12 mouse cellular contexts compared by ENCODE assay signal in the genomic region with DNA sequence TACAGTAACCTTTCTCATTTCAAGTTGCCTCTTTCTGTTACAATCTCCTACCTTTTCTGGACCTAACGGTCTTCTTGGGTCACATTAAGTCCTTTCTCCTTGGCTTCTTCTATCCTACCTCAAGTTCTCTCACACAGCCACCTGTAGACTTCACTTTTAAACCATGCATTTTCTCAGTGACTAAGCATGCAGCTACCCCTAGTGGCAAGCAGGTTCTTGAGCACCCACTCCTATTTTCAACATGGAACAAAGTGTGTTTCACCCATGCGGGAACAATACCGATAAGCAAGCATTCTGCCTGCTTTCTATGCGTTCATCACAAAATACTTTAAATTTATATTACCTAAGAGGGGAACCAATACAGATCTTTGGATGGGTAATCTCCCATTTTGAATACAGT.
A peak's percentile ranks its signal among the peaks of the same experiment; 100 is the strongest.
DNase-seq lines count a peak whose midpoint lies in the region; ATAC-seq and TF ChIP-seq lines count a peak whose summit lies in the region.
"Had no signal": no experiment of that assay in that cellular context is flagged by ENCODE, and none has a peak within 500 bp of the region (broad histone marks: within the 10 kb centered on the region; RNA-seq: fewer than 3 reads in every experiment).

No protein-coding gene starts in this region.

- no peaks in the 10 kb centered on the region for H3K9me3 ChIP-seq in liver, embryonic 14.5 days (ENCODE audit: control insufficient read depth, low read length)
- H3K9me3 ChIP-seq in liver, embryonic 11.5 days (ENCODE audit: control insufficient read depth, low read length), result no peaks in the 10 kb centered on the region
- H3K9me3 ChIP-seq in kidney, embryonic 15.5 days (replicated peaks), result no peaks in the 10 kb centered on the region
- H3K9me3 ChIP-seq: heart, embryonic 12.5 days had no signal

- DNase-seq in heart, adult 11 months, result peak; percentile 15
- DNase-seq in heart, adult 8-10 months (ENCODE audit: low spot score), result no peak
- no peak for DNase-seq in liver, embryonic 14.5 days (ENCODE audit: low read depth in 3 of 3, low spot score in 3 of 3)
- no peak for DNase-seq in liver, embryonic 11.5 days (ENCODE audit: low spot score)
- peak; percentile 35 for DNase-seq in NIH3T3 (ENCODE audit: low read depth)
- DNase-seq in retina, postnatal 1 day, result peak; percentile 31
- DNase-seq in adrenal gland, adult 18-20 months (ENCODE audit: low spot score in 2 of 2), result no peak
- DNase-seq: adrenal gland, postnatal 25 days; cerebellum, adult 8-10 months; thymus, postnatal 4 days had no signal

- TF ChIP-seq CTCF in liver, embryonic 14.5 days (IDR thresholded peaks at IDR 0.05; ENCODE audit: low read depth), result peak; percentile 45

- no peak overlapping the region for H3K4me3 ChIP-seq in liver, embryonic 14.5 days (ENCODE audit: insufficient read depth in 1 of 2, low read depth in 2 of 2, low read length in 2 of 2)
- H3K4me3 ChIP-seq in liver, embryonic 11.5 days (ENCODE audit: low read depth, low read length), result no peak overlapping the region
- H3K4me3 ChIP-seq in kidney, embryonic 15.5 days (replicated peaks), result no peak overlapping the region
- H3K4me3 ChIP-seq: heart, embryonic 12.5 days had no signal

- no peak overlapping the region for H3K27ac ChIP-seq in liver, embryonic 14.5 days
- H3K27ac ChIP-seq in liver, embryonic 11.5 days (ENCODE audit: low read depth, low read length), result no peak overlapping the region
- no peak overlapping the region for H3K27ac ChIP-seq in kidney, embryonic 15.5 days

- no peak overlapping the region for H3K4me2 ChIP-seq in liver, embryonic 14.5 days (ENCODE audit: low read depth)
- H3K4me2 ChIP-seq in liver, embryonic 11.5 days, result no peak overlapping the region
- no peak overlapping the region for H3K4me2 ChIP-seq in kidney, embryonic 15.5 days
- H3K4me2 ChIP-seq: heart, embryonic 12.5 days had no signal

- no peaks in the 10 kb centered on the region for H3K36me3 ChIP-seq in liver, embryonic 14.5 days (replicated peaks; ENCODE audit: control insufficient read depth, insufficient read depth, low read depth)
- no peaks in the 10 kb centered on the region for H3K36me3 ChIP-seq in liver, embryonic 11.5 days (ENCODE audit: control insufficient read depth, insufficient read depth, low read length)
- H3K36me3 ChIP-seq in kidney, embryonic 15.5 days, result no peaks in the 10 kb centered on the region
- H3K36me3 ChIP-seq: heart, embryonic 12.5 days had no signal

- H3K9ac ChIP-seq in liver, embryonic 14.5 days (replicated peaks), result no peak overlapping the region
- no peak overlapping the region for H3K9ac ChIP-seq in liver, embryonic 11.5 days (ENCODE audit: low read depth, low read length)
- no peak overlapping the region for H3K9ac ChIP-seq in kidney, embryonic 15.5 days
- H3K9ac ChIP-seq: heart, embryonic 12.5 days had no signal

- no peaks in the 10 kb centered on the region for H3K27me3 ChIP-seq in liver, embryonic 14.5 days (ENCODE audit: control insufficient read depth, insufficient read depth, low read length)
- no peaks in the 10 kb centered on the region for H3K27me3 ChIP-seq in liver, embryonic 11.5 days (replicated peaks; ENCODE audit: control insufficient read depth, insufficient read depth, low read length)
- no peaks in the 10 kb centered on the region for H3K27me3 ChIP-seq in kidney, embryonic 15.5 days

- no peak for TF ChIP-seq EP300 in liver, embryonic 14.5 days (IDR thresholded peaks at IDR 0.05; ENCODE audit: low read depth)

- no peak for ATAC-seq in liver, embryonic 14.5 days (ENCODE audit: insufficient read depth)
- ATAC-seq in liver, embryonic 11.5 days (replicated peaks; ENCODE audit: low FRiP score), result no peak
- ATAC-seq in kidney, embryonic 15.5 days (replicated peaks; ENCODE audit: low FRiP score), result no peak

- H3K4me1 ChIP-seq in liver, embryonic 14.5 days (replicated peaks; ENCODE audit: control insufficient read depth in 2 of 2, insufficient read depth in 2 of 2, low read length in 1 of 2), result no peaks in the 10 kb centered on the region
- no peaks in the 10 kb centered on the region for H3K4me1 ChIP-seq in liver, embryonic 11.5 days (replicated peaks; ENCODE audit: control insufficient read depth, insufficient read depth, low read length)
- no peaks in the 10 kb centered on the region for H3K4me1 ChIP-seq in kidney, embryonic 15.5 days
- H3K4me1 ChIP-seq: heart, embryonic 12.5 days had no signal

- WGBS in liver, embryonic 14.5 days (ENCODE audit: insufficient replicate concordance), result 74% methylated on average over 4 of the region's 4 CpGs
- WGBS in liver, embryonic 11.5 days, result 86% methylated on average over 4 of the region's 4 CpGs
- WGBS in kidney, embryonic 15.5 days, result 82% methylated on average over 4 of the region's 4 CpGs

Comparison
In these comparisons a context has a peak if more than half of its experiments do, and no peak if none do; other contexts are left out.
1. DNase-seq: peak in heart, adult 11 months (single experiment), NIH3T3 (single experiment) and retina, postnatal 1 day (single experiment); none in heart, adult 8-10 months (single experiment), liver, embryonic 14.5 days (0 of 3), liver, embryonic 11.5 days (single experiment) and adrenal gland, adult 18-20 months (0 of 2).